Mouse (Mus musculus): Measurements from ENCODE around the gene Sephs2.
"Not testable (repeated sequence)": the region's sequence is repeated elsewhere in the genome, so short reads cannot be mapped to it uniquely, and the experiment has no call there.

Gene Sephs2

GRCm38 (mm10) chr7:127270256-127270655 lies 3.6 kb downstream of the Sephs2 start:
- no peak for DNase-seq

DNA sequence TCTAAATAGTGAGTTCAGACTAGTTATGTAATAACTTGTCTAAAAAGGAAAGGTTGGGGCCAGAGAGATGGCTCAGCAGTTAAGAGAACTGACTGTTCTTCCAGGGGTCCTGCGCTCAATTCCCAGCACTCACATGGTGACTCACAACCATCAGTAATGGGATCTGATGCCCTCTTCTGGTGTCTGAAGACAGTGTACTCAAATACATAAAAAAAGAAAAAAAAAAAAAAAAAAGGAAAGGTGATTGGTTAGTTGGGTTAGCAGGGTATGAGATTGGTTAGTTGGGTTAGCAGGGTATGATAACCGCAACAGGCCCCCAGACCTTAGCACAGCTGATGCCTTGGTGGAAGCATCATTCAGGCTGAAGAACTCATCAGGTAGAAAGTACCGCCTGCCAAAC lies 10.3 kb downstream of the Sephs2 start:
- no peak for DNase-seq

- DNase-seq = no peak
Measured at GRCm38 (mm10) chr7:127262218-127262961, 11.5 kb downstream of the Sephs2 start.

DNA sequence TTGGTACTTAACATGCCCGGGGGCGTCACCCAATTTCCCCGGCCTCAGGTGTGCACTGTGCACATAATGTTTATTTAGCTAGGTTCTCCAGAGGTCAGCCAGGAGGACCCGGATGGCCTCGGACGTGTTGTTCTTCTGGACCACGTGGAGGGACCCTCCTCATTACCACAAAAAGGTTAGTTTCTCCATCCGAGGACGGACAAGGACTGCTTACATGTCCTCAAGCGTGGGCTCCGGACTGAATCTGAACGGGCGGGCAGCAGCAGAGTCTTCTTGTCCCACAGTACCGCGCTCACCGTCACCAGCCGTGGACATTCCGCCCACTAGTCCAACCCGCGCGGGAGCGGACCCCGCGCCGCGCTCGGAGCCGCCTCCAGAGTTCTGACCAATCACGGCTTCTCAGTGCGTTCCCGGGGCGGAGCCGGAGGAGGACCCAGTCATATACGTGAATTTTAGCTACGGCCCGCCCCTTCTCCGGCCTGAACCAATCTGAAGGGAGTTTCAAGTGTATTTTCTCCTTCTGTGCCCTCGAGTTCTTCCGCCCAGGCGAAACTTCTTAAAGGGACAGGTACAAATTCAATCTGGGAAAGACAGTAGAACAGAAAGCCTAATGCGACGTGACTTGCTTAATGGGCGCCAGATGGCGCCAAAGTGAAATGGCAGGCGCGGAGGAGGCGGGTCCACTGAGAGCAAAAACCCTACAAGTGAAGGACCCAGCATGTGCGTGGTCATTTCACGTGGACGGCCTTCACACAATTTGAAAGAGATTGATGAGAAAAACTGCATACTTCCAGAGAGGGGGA lies 13.3 kb downstream of the Sephs2 start, which contains the start of gene Dctpp1:
Gene Dctpp1 (minus strand): TSS at position 401 of the 803 bp plus-strand sequence.
- peak; percentile 99 for DNase-seq

GRCm38 (mm10) chr7:127259186-127259905 lies 14.5 kb downstream of the Sephs2 start:
- no peak for DNase-seq

DNA sequence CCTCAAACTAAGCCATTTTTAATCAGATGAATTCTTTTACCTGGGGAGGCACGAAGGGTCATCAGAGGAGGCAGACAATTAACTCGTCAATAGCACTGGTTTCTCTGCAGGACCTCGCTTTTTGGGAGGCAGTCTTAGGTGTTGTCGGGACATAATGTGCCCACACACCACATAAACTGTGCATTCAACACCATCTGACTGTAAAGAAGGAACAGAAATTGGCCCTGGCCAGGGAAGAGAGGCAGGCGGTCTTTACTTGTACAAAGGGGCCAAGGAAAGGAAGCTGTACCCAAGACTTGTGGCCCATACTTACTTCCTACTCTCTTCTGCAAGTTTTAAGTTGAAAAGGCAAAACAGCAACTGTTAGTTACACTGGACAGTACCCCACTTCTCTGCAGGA lies 17.3 kb downstream of the Sephs2 start:
- no peak for DNase-seq

- no peak for DNase-seq
Measured at GRCm38 (mm10) chr7:127255965-127256364, 17.9 kb downstream of the Sephs2 start.

- DNase-seq = no peak
Measured at GRCm38 (mm10) chr7:127255008-127255407, 18.8 kb downstream of the Sephs2 start.

- DNase-seq = peak; percentile 97
Measured at GRCm38 (mm10) chr7:127253821-127254769, 19.8 kb downstream of the Sephs2 start.

GRCm38 (mm10) chr7:127253341-127253740 lies 20.5 kb downstream of the Sephs2 start:
- DNase-seq = no peak

GRCm38 (mm10) chr7:127252414-127252813 lies 21.4 kb downstream of the Sephs2 start:
- no peak for DNase-seq

DNA sequence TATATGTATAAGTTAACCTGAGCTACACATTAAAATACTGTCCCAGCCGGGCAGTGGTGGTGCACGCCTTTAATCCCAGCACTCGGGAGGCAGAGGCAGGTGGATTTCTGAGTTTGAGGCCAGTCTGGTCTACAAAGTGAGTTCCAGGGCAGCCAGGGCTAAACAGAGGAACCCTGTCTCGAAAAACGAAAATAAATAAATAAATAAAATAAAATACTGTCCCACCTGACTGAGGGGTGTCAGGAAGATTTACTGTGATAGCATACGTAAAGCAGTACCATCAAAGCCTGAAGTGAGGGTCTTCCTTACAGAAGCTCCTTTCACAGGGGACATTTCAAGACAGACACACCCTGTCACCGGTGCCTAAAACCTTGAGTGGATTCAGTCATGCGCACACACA lies 23.3 kb downstream of the Sephs2 start:
- DNase-seq = not testable (repeated sequence)

- DNase-seq = no peak
Measured at GRCm38 (mm10) chr7:127244658-127245510, 29.0 kb downstream of the Sephs2 start.

GRCm38 (mm10) chr7:127243870-127244657 lies 29.8 kb downstream of the Sephs2 start, which contains the start of gene Zfp771:
TSS of gene Zfp771 (plus strand) at chr7:127244274.
- DNase-seq = peak; percentile 98

GRCm38 (mm10) chr7:127243361-127243867 lies 30.4 kb downstream of the Sephs2 start:
- no peak for DNase-seq

- DNase-seq = no peak
Measured at GRCm38 (mm10) chr7:127234777-127235176, 39.1 kb downstream of the Sephs2 start.

GRCm38 (mm10) chr7:127233765-127234164 lies 40.1 kb downstream of the Sephs2 start:
- DNase-seq = no peak

DNA sequence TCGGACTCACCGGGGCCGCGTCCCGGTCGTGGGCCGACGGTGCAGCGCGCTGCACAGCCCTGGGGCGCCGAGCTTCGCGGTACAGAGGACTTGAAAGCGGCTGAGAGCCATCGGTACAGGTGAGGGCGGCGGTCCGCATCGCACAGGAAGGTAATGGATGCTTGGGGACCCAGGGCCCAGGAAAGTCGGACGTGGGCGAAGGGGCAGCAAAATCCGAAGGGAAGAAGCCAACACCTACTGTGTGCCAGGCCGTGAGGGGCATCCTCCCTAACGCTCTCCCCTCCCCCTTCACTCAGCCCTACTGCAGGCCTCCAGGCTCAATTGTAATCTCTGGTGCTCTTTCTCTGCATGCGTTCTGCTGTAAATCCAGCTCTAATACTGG lies 40.5 kb downstream of the Sephs2 start:
- no peak for DNase-seq

GRCm38 (mm10) chr7:127232622-127233367 lies 41.1 kb downstream of the Sephs2 start, which contains the start of the genes Zfp553 and Sept1:
TSS of gene Zfp553 (plus strand) at chr7:127233061.
TSS of gene Sept1 (minus strand) at chr7:127233130.
- peak; percentile 91 for DNase-seq
